Mouse (Mus musculus) CH12.LX (cell line): ENCODE measurements around the gene Dmrt2.

Experiments
- NELFE ChIP-seq: IDR thresholded peaks from 2 replicates; pipeline ENCODE4 v1.6.1; 2011; ENCODE audit warnings: low read depth, low read length, improper control_type of control experiment
- ZKSCAN1 ChIP-seq: IDR thresholded peaks from 2 replicates; pipeline ENCODE4 v1.6.1; 2012; ENCODE audit warnings: low read depth, inconsistent platforms, low read length, improper control_type of control experiment, borderline replicate concordance

DNA sequence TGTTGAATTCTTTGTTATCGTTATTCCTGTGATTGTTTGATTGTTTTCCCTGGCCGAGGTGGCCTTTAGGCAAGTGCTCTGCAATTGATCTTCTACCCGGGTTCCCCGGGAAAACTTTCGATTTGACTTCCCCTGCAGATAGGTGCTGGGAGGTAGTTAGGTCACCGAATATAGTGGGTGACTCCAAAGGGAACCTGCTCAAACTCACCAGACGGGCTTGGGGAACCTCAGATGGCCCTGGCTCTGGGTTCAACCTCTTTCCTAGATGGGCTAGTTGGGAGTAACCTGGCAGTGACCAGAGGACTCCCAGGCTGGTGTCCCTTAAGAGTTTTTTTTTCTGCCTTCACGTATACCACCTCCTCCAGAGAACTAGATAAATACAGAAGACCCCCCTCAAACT lies 2.5 kb downstream of the Dmrt2 start:
- TF ChIP-seq NELFE (no peak), ZKSCAN1 (no peak)
